Mouse (Mus musculus): ENCODE data around the gene Asic3. TPM values are rescaled to one million over a fixed set of nuclear protein-coding genes. Genes with fewer than 3 reads are reported as not detected.

The Asic3 gene
- total and polyA plus RNA-seq, 2 experiments from 2014 or later, result 0.05 to 0.59 TPM

DNA sequence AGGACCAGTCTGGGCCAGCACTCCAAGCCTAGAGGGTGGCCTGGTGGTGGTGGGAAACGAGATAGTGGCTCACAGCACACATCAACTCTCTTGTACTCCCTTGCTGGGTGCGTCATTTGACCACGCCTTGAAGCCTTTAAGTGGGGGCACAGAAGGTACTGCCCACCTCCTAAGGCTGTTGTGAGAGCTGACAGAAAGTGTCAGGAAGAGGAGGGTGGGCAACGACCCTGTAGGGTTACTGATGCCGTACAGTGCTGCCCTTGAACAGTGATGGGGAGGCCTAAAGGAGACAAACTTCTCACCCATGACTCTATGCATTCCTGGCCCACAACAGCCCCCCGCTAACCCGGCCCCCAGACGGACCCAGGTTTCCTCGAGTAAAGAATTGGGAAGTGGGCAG lies 46.8 kb upstream of the Asic3 start:
- Histone ChIP-seq H3K4me2 (ENCODE audit: low read depth, low read length, poor library complexity, severe bottlenecking) (no peak overlapping the region), H3K9me3 (ENCODE audit: low read length) (no peaks in the 10 kb centered on the region), H3K4me1 (ENCODE audit: insufficient read depth, low read length) (no peaks in the 10 kb centered on the region), H3K9ac (replicated peaks; ENCODE audit: low read length, poor library complexity, severe bottlenecking) (no peak overlapping the region), H3K27ac (ENCODE audit: low read depth, low read length) (no peak overlapping the region), H3K4me3 (ENCODE audit: low read depth, low read length) (no peak overlapping the region), H3K27me3 (ENCODE audit: insufficient read depth, low read length) (no peaks in the 10 kb centered on the region), H3K36me3 (ENCODE audit: insufficient read depth, low read length) (no peaks in the 10 kb centered on the region)
- WGBS, result 87% methylated on average over 9 of the region's 9 CpGs
- no peak for TF ChIP-seq CTCF (IDR thresholded peaks at IDR 0.05)
- ATAC-seq (ENCODE audit: low FRiP score) (no peak), DNase-seq (ENCODE audit: low spot score) (no peak)

DNA sequence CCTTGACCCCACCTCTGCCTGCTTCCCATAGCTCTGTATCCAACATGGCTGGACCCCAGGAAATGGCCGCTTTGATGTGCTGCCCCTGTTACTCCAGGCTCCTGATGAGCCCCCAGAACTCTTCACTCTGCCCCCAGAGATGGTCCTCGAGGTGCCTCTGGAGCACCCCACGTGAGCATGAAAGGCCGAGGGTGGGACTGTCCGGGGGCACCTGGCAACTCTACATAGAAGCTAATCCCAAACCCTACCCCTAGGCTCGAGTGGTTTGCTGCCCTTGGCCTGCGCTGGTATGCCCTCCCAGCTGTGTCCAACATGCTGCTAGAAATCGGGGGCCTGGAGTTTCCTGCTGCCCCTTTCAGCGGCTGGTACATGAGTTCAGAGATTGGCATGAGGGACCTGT lies 43.4 kb upstream of the Asic3 start:
- DNase-seq (ENCODE audit: low spot score) (no peak), ATAC-seq (ENCODE audit: low FRiP score) (no peak)
- Histone ChIP-seq H3K4me1 (ENCODE audit: insufficient read depth, low read length) (no peaks in the 10 kb centered on the region), H3K9me3 (ENCODE audit: low read length) (no peaks in the 10 kb centered on the region), H3K36me3 (ENCODE audit: insufficient read depth, low read length) (no peaks in the 10 kb centered on the region), H3K4me2 (ENCODE audit: low read depth, low read length, poor library complexity, severe bottlenecking) (no peak overlapping the region), H3K9ac (replicated peaks; ENCODE audit: low read length, poor library complexity, severe bottlenecking) (no peak overlapping the region), H3K4me3 (ENCODE audit: low read depth, low read length) (no peak overlapping the region), H3K27ac (ENCODE audit: low read depth, low read length) (no peak overlapping the region), H3K27me3 (ENCODE audit: insufficient read depth, low read length) (no peaks in the 10 kb centered on the region)
- TF ChIP-seq CTCF (IDR thresholded peaks at IDR 0.05), result no peak
- WGBS, result 77% methylated on average over 9 of the region's 9 CpGs

DNA sequence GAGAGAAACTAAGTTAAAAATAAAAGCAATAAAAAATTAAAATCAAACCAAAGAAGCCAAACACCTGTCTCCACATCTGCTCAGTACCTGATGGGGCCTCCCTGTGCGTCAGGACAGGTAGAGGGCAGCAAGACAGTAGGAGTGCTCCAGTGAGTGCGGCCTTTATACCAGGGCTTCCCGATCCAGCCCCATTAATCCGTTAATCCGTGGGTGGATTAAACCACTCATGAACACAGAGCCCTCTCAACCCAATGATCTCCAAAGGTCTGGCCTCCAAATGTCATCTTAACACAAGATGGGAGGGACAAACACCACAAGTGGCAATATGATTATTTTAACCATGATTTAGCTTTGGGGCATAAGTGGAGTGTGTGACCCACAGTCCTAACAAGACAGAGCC lies 39.4 kb upstream of the Asic3 start:
- H3K9me3 ChIP-seq (ENCODE audit: low read length), result no peaks in the 10 kb centered on the region
- no peaks in the 10 kb centered on the region for H3K27me3 ChIP-seq (ENCODE audit: insufficient read depth, low read length)
- 52% methylated on average over 5 of the region's 5 CpGs for WGBS
- no peak overlapping the region for H3K9ac ChIP-seq (replicated peaks; ENCODE audit: low read length, poor library complexity, severe bottlenecking)
- H3K4me3 ChIP-seq (ENCODE audit: low read depth, low read length), result no peak overlapping the region
- H3K4me1 ChIP-seq (ENCODE audit: insufficient read depth, low read length), result no peaks in the 10 kb centered on the region
- H3K27ac ChIP-seq (ENCODE audit: low read depth, low read length), result no peak overlapping the region
- DNase-seq (ENCODE audit: low spot score), result no peak
- H3K4me2 ChIP-seq (ENCODE audit: low read depth, low read length, poor library complexity, severe bottlenecking), result no peak overlapping the region
- no peak for ATAC-seq (ENCODE audit: low FRiP score)
- no peak for TF ChIP-seq CTCF (IDR thresholded peaks at IDR 0.05)
- H3K36me3 ChIP-seq (ENCODE audit: insufficient read depth, low read length), result 0 out of 2 replicates have a peak, but pooled peaks cover 2% of the 10 kb centered on the region

GRCm38 (mm10) chr5:24374216-24374615 lies 39.0 kb upstream of the Asic3 start:
- no peak overlapping the region for H3K9ac ChIP-seq (replicated peaks; ENCODE audit: low read length, poor library complexity, severe bottlenecking)
- H3K9me3 ChIP-seq (ENCODE audit: low read length), result no peaks in the 10 kb centered on the region
- no peak overlapping the region for H3K4me2 ChIP-seq (ENCODE audit: low read depth, low read length, poor library complexity, severe bottlenecking)
- WGBS, result 46% methylated on average over 6 of the region's 6 CpGs
- 0 out of 2 replicates have a peak, but pooled peaks cover 2% of the 10 kb centered on the region for H3K36me3 ChIP-seq (ENCODE audit: insufficient read depth, low read length)
- no peaks in the 10 kb centered on the region for H3K27me3 ChIP-seq (ENCODE audit: insufficient read depth, low read length)
- no peaks in the 10 kb centered on the region for H3K4me1 ChIP-seq (ENCODE audit: insufficient read depth, low read length)
- H3K27ac ChIP-seq (ENCODE audit: low read depth, low read length), result no peak overlapping the region
- H3K4me3 ChIP-seq (ENCODE audit: low read depth, low read length), result no peak overlapping the region
- peak; percentile 31 for DNase-seq (ENCODE audit: low spot score)
- TF ChIP-seq CTCF (IDR thresholded peaks at IDR 0.05), result no peak
- ATAC-seq (ENCODE audit: low FRiP score), result no peak

DNA sequence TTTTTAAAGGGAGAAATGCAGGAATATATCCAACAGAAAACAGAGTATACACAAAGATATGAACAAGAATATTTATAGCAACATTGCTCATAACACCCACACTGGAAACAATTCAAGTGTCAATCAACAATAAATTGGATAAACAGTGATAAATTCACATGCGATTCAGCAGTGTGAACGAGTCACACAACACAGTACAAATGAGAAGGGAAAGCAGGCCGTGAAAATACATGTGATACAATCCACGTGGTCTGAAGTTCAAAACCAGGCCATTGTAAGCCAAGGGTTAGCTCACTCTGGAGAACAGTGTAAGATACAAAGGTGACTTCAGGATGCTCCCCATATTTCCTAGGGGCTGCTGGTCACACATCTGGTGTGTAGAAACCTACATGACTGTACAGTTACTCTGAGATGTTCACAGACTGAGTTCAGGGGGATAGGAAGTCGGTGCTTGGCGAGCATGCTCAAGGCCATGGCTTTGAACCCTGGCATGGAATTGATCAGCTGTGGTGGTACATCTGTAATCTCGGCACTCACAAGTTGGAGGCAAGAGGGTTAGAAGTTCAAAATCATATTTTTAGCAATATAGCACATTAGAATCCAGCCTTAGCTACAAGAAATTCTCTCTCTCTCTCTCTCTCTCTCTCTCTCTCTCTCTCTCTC lies 38.4 kb upstream of the Asic3 start:
- ATAC-seq (ENCODE audit: low FRiP score) (no peak), DNase-seq (ENCODE audit: low spot score) (no peak)
- Histone ChIP-seq H3K27ac (ENCODE audit: low read depth, low read length) (no peak overlapping the region), H3K9ac (replicated peaks; ENCODE audit: low read length, poor library complexity, severe bottlenecking) (no peak overlapping the region), H3K4me1 (ENCODE audit: insufficient read depth, low read length) (no peaks in the 10 kb centered on the region), H3K9me3 (ENCODE audit: low read length) (no peaks in the 10 kb centered on the region), H3K27me3 (ENCODE audit: insufficient read depth, low read length) (no peaks in the 10 kb centered on the region), H3K36me3 (ENCODE audit: insufficient read depth, low read length) (0 out of 2 replicates have a peak, but pooled peaks cover 2% of the 10 kb centered on the region), H3K4me3 (ENCODE audit: low read depth, low read length) (no peak overlapping the region), H3K4me2 (ENCODE audit: low read depth, low read length, poor library complexity, severe bottlenecking) (no peak overlapping the region)
- TF ChIP-seq CTCF (IDR thresholded peaks at IDR 0.05), result no peak
- 76% methylated on average over 7 of the region's 7 CpGs for WGBS

- DNase-seq (ENCODE audit: low spot score), result no peak
- TF ChIP-seq CTCF (IDR thresholded peaks at IDR 0.05), result no peak
- Histone ChIP-seq H3K36me3 (ENCODE audit: insufficient read depth, low read length) (0 out of 2 replicates have a peak, but pooled peaks cover 2% of the 10 kb centered on the region), H3K27me3 (ENCODE audit: insufficient read depth, low read length) (no peaks in the 10 kb centered on the region), H3K4me3 (ENCODE audit: low read depth, low read length) (no peak overlapping the region), H3K4me2 (ENCODE audit: low read depth, low read length, poor library complexity, severe bottlenecking) (no peak overlapping the region), H3K9me3 (ENCODE audit: low read length) (no peaks in the 10 kb centered on the region), H3K9ac (replicated peaks; ENCODE audit: low read length, poor library complexity, severe bottlenecking) (no peak overlapping the region), H3K27ac (ENCODE audit: low read depth, low read length) (no peak overlapping the region), H3K4me1 (ENCODE audit: insufficient read depth, low read length) (peaks cover 5% of the 10 kb centered on the region; the same call in 1 of the 2 replicates)
- WGBS, result 78% methylated on average over 2 of the region's 2 CpGs
- ATAC-seq (ENCODE audit: low FRiP score), result no peak
These were observed 34.5 kb upstream of the Asic3 start for GRCm38 (mm10) chr5:24378700-24379099.
